Mouse (Mus musculus) urinary bladder, adult 2 months (tissue): Measurements from ENCODE around the gene Ltbp1. TPM values are rescaled to one million over a fixed set of nuclear protein-coding genes. Genes with fewer than 3 reads are reported as not detected.

ENCODE experiments used
- DNase-seq: peaks from one replicate; pipeline ENCODE4 v3.0.0; 2022; ENCODE audit warnings: low spot score
- polyA plus RNA-seq: library from polyadenylated mRNA; depleted of rRNA; stranded (reverse); fragments of >200 nt; gene quantifications from 2 replicates; pipeline ENCODE4 v1.2.3, GENCODE M21; 2012

The Ltbp1 gene
- polyA plus RNA-seq, 1 experiment: 26.4 TPM

- DNase-seq: no peak
Measured at GRCm38 (mm10) chr17:75353323-75353722, 348.0 kb downstream of the Ltbp1 start.

GRCm38 (mm10) chr17:75355431-75355830 lies 350.1 kb downstream of the Ltbp1 start:
- no peak for DNase-seq

GRCm38 (mm10) chr17:75360111-75360510 lies 354.7 kb downstream of the Ltbp1 start:
- DNase-seq: no peak

- no peak for DNase-seq
Measured at GRCm38 (mm10) chr17:75366332-75366731, 361.0 kb downstream of the Ltbp1 start.

DNA sequence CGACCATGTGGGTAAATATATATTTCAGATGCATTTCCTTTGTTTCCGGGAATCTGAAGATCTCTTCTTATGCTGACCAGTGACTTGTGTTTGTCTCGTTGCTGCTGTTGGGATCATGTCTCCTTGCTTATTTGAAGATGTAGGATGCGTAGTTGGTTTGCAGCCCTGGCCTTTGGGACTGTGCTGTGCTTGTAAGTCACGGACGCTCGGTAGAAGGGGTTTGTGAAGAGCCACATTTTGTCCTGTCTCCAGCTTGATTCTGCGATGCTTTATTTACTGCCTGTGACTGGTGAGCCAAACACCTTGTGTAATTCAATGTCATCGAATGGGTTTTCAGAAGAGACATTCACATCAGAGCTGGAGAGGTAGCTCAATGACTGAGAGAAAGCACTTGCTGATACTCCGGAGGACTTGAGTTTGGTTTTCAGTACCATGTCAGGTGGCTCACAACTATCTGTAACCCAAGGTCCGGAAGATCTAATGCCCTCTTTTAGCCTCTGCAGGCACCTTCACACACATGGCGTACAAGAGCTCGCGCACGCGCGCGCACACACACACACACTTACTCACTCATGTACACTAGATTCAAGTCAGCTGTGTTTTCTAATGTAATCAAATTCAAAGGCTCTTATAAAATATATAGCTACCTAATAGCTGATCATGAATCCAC lies 362.3 kb downstream of the Ltbp1 start:
- no peak for DNase-seq

DNA sequence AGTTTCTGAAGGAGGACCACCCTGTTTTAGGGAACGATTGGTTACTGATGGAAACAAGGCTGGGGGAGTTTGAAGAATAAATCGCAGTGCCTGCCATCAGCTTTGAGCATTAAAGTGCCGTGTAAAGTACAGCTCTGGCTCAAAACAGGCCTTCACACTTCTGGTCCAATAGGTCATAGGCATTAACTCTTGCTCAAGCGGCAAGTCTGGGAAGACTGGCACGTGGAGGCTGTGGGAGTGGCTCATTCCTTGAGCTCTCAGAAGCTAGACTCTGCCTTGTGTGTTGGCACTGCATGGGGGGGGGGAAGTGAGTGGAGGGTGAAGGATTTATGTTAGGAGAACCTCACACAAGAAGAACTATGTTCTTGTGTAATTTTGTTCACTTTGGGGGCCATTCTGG lies 363.2 kb downstream of the Ltbp1 start:
- DNase-seq: no peak

GRCm38 (mm10) chr17:75369351-75369750 lies 364.0 kb downstream of the Ltbp1 start:
- no peak for DNase-seq

- DNase-seq: no peak
Measured at GRCm38 (mm10) chr17:75370120-75370519, 364.8 kb downstream of the Ltbp1 start.

DNA sequence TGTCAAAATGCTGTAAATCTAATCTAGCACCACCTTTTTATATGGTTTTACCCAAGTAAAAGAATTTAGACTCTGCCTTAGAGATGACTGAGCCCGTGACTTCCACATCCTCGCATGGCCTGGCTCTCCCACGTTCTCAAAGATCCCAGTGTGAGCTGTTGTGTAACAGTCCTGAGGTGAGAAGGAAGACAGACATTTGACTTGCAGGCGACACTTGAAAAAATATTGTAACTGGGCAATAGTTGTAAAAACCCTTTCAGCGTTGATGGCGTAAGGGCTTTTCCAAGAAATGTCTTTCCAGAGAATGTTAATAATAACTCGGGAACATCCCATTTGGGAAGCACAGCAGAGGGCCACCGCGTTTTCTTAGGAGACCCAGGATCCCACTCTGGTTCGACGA lies 366.3 kb downstream of the Ltbp1 start:
- no peak for DNase-seq

DNA sequence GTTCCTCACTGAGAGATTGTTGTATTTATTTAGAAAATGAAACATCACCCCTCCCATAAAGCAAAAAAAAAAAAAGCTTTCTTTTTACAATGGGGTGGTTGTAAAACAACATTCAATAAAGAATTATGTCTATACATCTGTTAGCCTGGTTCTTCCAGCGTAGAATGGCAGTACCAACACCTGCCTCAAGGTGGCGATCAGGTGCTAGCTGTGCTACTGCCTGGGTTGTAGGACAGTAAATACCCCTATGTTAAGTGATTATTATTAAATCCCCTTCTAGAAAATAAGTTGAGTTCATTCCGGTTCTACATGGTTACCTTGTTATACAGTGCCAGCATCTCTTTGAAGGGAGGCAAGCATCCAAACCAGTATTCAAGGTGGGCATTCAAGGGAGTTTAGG lies 367.0 kb downstream of the Ltbp1 start:
- DNase-seq: no peak

DNA sequence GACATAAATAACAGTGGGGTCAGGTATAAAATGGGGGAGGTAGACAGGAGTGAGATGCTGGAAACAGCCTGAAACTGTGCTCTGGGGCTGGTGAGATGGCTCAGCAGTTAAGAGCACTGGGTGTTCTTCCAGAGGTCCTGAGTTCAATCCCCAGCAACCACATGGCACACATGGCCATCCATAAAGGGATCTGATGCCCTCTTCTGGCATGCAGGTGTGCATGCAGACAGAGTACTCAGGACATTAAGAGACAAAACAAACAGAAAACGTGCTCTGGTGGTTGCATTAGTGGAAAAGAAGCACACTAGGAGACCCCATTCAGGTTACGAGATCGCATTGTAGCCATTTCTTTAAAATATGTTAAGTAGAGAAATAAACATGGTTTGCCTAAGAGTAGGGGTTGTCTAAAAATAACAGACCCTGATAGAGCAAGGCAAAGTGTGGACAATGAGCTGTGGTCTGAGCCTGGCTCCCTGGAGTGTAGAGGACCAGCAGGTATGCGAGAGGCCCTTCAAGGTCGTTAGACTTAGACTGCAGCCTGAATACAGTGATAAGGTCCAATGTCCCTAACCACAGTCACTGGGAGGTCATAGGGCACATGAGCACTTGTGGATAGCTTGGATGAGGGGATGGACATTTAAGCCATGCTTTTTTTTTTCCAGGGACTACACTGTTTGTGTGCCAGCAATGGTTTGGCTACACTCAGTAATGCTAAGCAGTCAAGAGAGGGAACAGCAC lies 369.1 kb downstream of the Ltbp1 start:
- DNase-seq: no peak

- DNase-seq: no peak
Measured at GRCm38 (mm10) chr17:75378256-75378871, 373.0 kb downstream of the Ltbp1 start.

DNA sequence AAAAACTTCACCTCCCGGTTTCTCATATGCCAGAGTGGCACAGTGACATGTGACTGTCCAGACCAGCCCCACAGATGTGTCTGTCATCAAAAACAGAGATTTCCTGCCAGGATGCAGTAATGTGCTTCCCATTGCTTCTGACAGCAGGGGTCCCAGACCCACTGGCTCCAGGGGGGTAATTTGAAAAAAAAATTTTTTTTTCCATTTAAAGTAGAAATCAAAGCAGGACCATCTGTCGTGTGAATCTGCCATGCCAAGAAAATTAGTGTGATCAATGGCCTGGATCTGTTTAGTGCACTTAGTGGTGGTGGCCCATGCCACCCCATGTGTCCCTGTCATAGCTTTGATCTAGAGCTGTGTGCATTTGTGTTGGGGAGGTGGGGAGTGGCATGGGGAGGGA lies 374.8 kb downstream of the Ltbp1 start:
- no peak for DNase-seq

DNA sequence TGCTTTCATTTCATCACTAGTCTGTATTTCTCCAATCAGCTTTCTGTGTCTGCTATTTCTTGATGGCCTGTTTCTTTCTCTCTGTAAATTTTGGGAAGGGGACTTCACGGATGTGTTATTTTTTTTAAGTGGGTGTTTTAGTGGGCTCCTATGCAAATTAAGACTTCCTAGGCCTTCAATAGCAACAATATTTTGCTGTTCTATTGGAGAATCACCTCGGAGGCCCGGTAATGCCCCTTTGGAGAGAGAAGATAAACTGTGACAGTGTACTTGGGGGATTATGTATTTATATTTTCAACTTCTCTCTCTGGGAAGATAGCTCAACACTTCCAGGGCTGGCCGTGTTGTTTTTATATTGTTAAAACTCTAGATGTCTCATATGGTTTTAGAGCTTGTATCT lies 383.0 kb downstream of the Ltbp1 start:
- no peak for DNase-seq

DNA sequence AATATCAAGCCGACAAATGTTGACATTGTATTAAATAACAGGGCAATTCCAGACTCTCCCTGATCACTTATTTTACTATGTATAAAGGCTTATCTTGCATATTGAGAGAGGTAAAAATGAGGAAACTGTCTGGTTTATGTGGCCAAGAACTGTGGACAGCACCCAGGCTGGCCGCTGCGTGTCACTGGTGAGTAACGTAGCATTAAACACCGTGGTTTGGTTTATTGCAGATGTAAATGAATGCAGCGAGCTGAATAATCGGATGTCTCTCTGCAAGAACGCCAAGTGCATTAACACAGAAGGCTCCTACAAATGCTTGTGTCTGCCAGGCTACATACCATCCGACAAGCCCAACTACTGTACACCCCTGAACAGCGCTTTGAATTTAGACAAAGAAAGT lies 384.8 kb downstream of the Ltbp1 start:
- no peak for DNase-seq

DNA sequence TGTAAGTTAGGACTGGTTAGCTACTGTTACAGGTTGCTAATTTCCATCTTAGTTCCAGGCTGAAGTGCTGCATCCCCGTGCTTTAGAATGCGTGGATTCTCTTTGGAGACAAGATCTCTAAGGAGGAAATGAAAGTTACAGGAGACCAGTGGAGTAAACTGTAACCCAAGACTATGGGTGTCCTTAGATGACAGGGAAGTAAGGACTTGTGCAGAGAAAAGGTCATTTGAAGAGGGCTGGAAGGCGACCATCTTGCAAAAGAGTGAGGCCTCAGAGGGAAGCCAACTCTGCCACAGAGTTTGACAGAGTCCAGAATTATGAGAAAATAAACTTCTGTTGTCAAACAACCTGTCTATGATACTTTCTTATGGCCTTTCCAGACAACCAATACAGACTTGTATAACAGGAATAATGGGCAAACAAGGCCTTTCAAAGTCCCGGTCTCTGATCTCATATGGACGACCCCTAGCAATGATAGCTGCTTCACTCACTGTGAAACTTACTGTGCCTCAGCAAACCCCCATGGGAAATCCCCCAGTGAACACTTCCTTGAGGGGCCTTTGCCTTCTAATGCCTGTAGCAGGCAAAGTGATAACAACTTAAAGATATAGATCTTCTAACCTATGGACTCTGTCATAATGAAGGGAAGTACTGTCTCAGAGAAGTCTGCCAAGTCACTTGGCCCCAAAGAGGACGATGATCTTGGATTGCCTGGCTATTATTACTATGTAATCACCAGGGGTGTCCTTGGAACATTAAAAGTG lies 386.2 kb downstream of the Ltbp1 start:
- no peak for DNase-seq

GRCm38 (mm10) chr17:75406405-75406804 lies 401.0 kb downstream of the Ltbp1 start:
- no peak for DNase-seq

- no peak for DNase-seq
Measured at GRCm38 (mm10) chr17:75416861-75417260, 411.5 kb downstream of the Ltbp1 start.

DNA sequence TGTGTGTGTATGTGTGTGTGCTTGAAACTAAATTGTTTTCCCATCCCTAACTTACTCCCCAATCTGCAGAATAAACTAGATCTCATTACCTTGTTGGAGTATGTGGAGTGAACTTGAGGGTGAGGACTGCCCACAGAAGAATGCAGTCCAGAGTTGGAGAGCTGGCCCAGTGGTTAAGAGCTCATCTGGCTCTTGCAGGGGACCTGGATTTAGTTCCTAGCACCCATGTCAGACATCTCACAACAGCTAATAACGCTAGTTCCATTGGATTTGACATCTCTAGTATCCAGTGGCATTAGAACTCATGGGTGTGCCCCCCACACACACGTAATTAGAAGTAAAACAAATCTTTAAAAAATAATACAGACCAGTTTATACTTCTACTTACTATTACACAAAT lies 428.8 kb downstream of the Ltbp1 start:
- DNase-seq: no peak

DNA sequence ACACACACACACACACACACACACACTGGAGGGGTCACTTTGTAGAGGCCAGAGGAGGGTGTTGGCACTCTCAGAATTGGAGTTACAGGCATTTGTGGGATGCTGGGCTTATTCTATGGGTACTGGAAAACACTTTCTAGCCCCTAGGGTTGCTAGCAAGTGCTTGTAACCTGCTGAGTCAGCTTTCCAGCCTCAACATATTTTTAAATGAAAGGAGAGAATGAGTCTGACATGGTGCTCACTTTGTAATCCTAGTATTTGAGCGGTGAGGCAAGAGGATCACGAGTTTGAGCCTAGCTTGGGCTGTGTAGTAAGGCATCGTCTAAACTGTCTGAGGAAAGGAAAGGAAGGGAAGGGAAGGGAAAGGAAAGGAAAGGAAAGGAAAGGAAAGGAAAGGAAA lies 429.5 kb downstream of the Ltbp1 start:
- DNase-seq: no peak

DNA sequence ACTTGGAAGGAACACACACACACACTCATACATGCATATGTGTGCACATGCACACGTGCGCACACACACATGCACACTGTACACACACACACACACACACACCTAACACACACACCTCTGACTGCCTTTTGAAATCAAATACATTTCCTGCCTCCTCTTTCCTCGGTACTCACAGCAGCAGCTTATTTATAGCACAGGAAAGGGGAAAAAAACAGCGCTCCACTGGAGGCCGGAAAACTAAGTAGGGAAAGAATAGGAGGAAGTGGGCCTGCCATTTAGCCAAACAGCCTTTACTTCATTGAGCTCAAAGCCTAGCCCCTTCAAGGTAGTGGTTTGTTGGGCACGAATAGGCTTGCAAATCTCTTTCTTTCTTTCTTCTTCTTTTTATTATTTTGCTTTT lies 430.2 kb downstream of the Ltbp1 start, which contains the start of gene Rasgrp3:
Rasgrp3 (plus strand) TSS at position 298 of the 400 bp plus-strand sequence.
- no peak for DNase-seq

DNA sequence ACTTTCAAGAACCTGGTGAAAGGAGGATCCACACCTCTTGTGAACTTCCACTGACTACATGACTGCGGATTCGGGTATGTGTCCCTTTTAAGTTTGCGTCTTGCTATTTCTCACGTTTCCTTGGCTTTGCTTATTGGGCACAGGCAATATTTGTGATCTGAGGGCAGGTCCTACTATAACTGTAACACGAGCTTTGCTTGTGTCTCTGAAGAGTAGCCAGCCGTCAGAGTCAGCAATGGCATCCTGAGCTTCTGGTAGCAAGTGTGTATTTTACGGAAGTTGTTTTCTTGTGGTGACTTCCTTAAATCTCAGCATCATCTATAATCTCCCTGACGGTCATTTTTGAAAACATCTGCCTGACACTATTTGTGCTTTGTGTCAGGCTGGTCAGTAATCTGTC lies 430.7 kb downstream of the Ltbp1 start:
- no peak for DNase-seq
